Mouse (Mus musculus): ENCODE results near the gene 5730596B20Rik. TPM values are rescaled to one million over a fixed set of nuclear protein-coding genes. Genes with fewer than 3 reads are reported as not detected.

The 5730596B20Rik gene
- polyA plus RNA-seq, 1 experiment = 0.07 TPM

DNA sequence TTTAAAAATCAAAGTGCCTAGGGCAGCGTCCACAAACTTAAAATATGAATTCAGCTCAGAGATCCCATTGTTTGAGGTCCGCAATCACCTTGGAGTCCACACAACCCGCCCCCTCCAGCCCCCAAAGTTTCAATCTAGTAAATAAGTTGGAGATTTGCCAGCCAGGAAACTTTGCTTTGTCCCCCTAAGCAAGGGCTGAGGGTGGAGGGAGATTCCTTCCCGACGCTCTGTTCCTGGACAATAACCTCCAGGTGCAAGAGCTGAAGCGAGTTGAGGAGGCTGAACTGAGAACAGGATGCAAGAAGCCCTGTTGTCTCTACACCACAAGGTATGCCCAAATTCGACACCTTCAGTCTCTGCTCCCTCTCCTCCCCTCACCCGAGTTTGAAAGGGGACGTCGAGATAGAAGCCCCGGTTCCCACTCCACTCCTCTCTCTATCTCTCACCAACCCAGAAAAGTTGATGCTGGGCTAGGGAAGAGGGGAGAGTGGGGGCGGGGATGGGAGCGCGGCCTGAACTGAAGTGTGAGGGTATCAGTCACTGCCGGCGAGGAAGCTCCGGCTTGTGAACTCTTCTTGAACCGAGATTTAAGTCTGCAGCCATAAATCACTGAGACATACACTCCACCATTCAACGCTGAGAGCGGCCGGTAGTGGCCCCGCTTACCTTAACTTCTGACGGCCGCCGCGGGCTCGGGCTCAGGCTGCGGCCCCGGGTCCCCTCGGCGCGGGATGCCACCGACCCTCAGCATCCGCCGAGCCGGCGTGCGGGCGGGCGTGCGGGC is 2.1 kb upstream of the 5730596B20Rik start:
- H3ac ChIP-seq (ENCODE audit: control insufficient read depth, insufficient read length, low read depth) = no peak overlapping the region
- H3K4me3 ChIP-seq (ENCODE audit: insufficient read depth, poor library complexity, severe bottlenecking) = no peak overlapping the region
- no peaks in the 10 kb centered on the region for H3K36me3 ChIP-seq (ENCODE audit: control insufficient read depth, insufficient read depth)
- H3K79me2 ChIP-seq (ENCODE audit: control insufficient read depth, insufficient read depth) = no peaks in the 10 kb centered on the region
- TF ChIP-seq CTCF (IDR thresholded peaks at IDR 0.05; ENCODE audit: control insufficient read depth, insufficient read depth, insufficient read length) (no peak), MYOD1 (IDR thresholded peaks at IDR 0.05; ENCODE audit: control insufficient read depth, insufficient read length, low read depth) (no peak), MYOG (IDR thresholded peaks at IDR 0.05; ENCODE audit: control insufficient read depth, extremely low read depth, insufficient read length) (no peak), USF1 (IDR thresholded peaks at IDR 0.05; ENCODE audit: low read depth) (no peak), MAX (IDR thresholded peaks at IDR 0.05) (no peak), FOSL1 (IDR thresholded peaks at IDR 0.05; ENCODE audit: insufficient read depth, low read length, poor library complexity, severe bottlenecking) (no peak), CEBPB (IDR thresholded peaks at IDR 0.05; ENCODE audit: low read depth) (no peak)
- H3K79me3 ChIP-seq (ENCODE audit: low read depth) = no peaks in the 10 kb centered on the region
- H3K27me3 ChIP-seq (ENCODE audit: control insufficient read depth, insufficient read depth, insufficient read length) = no peaks in the 10 kb centered on the region

DNA sequence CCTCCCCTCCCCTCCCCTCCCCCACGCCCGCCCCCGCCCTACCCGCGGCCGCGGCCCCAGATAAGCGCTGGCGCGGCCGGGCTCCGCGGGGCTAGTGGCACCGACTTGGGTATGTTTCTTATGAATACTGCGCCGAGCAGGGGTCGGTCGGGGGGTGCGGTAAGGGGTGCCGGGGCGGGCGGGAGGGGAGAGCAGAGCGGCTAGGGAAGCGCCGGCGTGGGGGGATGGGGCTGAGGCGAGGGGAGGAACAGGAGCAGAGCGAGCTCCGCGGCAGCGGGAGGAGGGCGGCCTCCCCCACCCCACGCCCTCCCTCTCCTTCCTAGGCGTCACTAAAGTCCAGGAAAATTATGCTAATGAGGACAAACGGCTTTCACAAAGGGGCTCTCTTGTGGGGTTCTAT is 1.4 kb upstream of the 5730596B20Rik start:
- Histone ChIP-seq H3ac (ENCODE audit: control insufficient read depth, insufficient read length, low read depth) (no peak overlapping the region), H3K79me3 (ENCODE audit: low read depth) (no peaks in the 10 kb centered on the region), H3K79me2 (ENCODE audit: control insufficient read depth, insufficient read depth) (no peaks in the 10 kb centered on the region), H3K36me3 (ENCODE audit: control insufficient read depth, insufficient read depth) (no peaks in the 10 kb centered on the region), H3K27me3 (ENCODE audit: control insufficient read depth, insufficient read depth, insufficient read length) (no peaks in the 10 kb centered on the region), H3K4me3 (ENCODE audit: insufficient read depth, poor library complexity, severe bottlenecking) (no peak overlapping the region)
- no peak for TF ChIP-seq USF1 (IDR thresholded peaks at IDR 0.05; ENCODE audit: low read depth)
- TF ChIP-seq CTCF (IDR thresholded peaks at IDR 0.05; ENCODE audit: control insufficient read depth, insufficient read depth, insufficient read length) = no peak
- no peak for TF ChIP-seq MAX (IDR thresholded peaks at IDR 0.05)
- no peak for TF ChIP-seq MYOG (IDR thresholded peaks at IDR 0.05; ENCODE audit: control insufficient read depth, extremely low read depth, insufficient read length)
- no peak for TF ChIP-seq MYOD1 (IDR thresholded peaks at IDR 0.05; ENCODE audit: control insufficient read depth, insufficient read length, low read depth)
- no peak for TF ChIP-seq CEBPB (IDR thresholded peaks at IDR 0.05; ENCODE audit: low read depth)
- no peak for TF ChIP-seq FOSL1 (IDR thresholded peaks at IDR 0.05; ENCODE audit: insufficient read depth, low read length, poor library complexity, severe bottlenecking)

DNA sequence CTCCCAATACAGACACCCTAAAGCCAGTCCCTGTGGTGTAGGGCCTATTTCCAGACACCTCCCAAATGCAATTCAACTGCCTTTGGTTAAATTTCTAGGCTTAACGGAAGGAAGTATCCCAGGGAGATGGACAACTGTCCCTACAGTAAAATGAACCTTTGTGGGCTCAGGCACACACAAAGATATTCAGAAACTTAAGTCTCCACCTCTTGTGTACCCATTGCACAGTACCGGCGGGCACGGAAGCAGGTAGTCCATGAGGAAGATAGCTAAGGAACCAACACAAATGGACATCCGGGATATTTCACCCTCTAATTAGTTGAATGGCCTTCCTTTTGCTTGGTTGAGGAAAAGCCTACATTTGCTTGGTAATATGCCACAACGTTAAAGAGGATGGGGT is 907 bp upstream of the 5730596B20Rik start:
- Histone ChIP-seq H3K27me3 (ENCODE audit: control insufficient read depth, insufficient read depth, insufficient read length) (no peaks in the 10 kb centered on the region), H3K79me3 (ENCODE audit: low read depth) (no peaks in the 10 kb centered on the region), H3K36me3 (ENCODE audit: control insufficient read depth, insufficient read depth) (no peaks in the 10 kb centered on the region), H3ac (ENCODE audit: control insufficient read depth, insufficient read length, low read depth) (no peak overlapping the region), H3K4me3 (ENCODE audit: insufficient read depth, poor library complexity, severe bottlenecking) (no peak overlapping the region), H3K79me2 (ENCODE audit: control insufficient read depth, insufficient read depth) (no peaks in the 10 kb centered on the region)
- TF ChIP-seq MYOD1 (IDR thresholded peaks at IDR 0.05; ENCODE audit: control insufficient read depth, insufficient read length, low read depth) (no peak), CTCF (IDR thresholded peaks at IDR 0.05; ENCODE audit: control insufficient read depth, insufficient read depth, insufficient read length) (no peak), CEBPB (IDR thresholded peaks at IDR 0.05; ENCODE audit: low read depth) (no peak), MYOG (IDR thresholded peaks at IDR 0.05; ENCODE audit: control insufficient read depth, extremely low read depth, insufficient read length) (no peak)

DNA sequence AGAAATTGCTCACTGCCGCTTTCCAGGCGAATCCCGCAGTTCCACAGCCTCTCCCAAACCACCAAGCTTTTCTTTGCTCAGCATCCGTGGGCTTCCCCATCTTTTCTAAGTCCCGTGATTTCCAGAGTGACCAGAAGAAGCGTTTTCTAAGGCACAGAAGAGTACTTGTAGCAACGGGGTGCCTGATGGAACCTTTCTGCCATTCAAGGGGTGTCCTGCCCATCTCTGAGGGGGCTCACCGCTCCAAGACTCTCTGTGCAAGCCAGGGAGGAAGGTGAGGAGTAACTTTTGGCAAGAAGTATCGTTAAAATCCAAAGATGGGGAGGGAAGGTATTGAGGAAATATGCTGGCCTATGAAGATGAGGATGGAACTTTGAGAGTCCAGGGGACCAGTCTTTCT is 508 bp downstream of the 5730596B20Rik start:
- Histone ChIP-seq H3K79me2 (ENCODE audit: control insufficient read depth, insufficient read depth) (no peaks in the 10 kb centered on the region), H3K4me3 (ENCODE audit: insufficient read depth, poor library complexity, severe bottlenecking) (no peak overlapping the region), H3K36me3 (ENCODE audit: control insufficient read depth, insufficient read depth) (no peaks in the 10 kb centered on the region), H3ac (ENCODE audit: control insufficient read depth, insufficient read length, low read depth) (no peak overlapping the region), H3K79me3 (ENCODE audit: low read depth) (no peaks in the 10 kb centered on the region), H3K27me3 (ENCODE audit: control insufficient read depth, insufficient read depth, insufficient read length) (no peaks in the 10 kb centered on the region)
- TF ChIP-seq FOSL1 (IDR thresholded peaks at IDR 0.05; ENCODE audit: insufficient read depth, low read length, poor library complexity, severe bottlenecking) (no peak), USF1 (IDR thresholded peaks at IDR 0.05; ENCODE audit: low read depth) (no peak), CEBPB (IDR thresholded peaks at IDR 0.05; ENCODE audit: low read depth) (no peak), MAX (IDR thresholded peaks at IDR 0.05) (no peak), CTCF (IDR thresholded peaks at IDR 0.05; ENCODE audit: control insufficient read depth, insufficient read depth, insufficient read length) (no peak), MYOD1 (IDR thresholded peaks at IDR 0.05; ENCODE audit: control insufficient read depth, insufficient read length, low read depth) (no peak), MYOG (IDR thresholded peaks at IDR 0.05; ENCODE audit: control insufficient read depth, extremely low read depth, insufficient read length) (no peak)

DNA sequence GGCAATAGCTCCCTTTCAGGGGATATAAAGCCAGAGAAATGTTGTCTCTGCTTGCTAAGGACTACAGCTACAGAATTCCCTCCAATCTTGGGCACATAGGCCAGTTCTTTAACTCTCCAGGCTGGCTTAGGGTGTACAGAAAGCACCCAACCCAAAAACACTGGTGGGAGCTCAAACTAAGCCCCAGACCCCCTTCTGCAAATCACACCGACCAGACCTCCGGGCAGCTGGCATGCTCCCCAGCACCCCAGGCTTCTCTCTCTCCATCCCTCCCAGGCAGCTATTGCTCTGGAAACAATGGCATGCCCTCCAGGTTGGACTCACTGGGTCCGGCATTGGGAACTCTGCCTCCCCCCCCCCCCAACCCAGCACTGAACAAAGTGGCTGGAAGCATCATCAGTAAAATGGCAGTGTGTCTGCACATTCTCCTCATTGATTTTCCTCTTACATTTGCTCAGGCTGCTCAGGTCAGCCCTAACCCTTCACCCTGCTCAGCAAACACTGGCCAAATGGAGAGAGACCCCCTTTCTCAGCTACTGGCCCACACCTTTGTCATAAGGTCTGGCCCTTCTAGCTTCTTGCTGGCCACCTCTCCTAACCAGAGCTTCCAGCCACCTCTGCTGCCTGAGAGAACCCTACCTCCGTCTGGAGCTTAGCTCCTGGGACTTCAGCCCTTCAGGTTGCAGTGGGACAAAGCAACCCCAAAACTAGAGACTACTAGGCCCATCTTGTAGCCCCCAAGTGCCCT is 1.8 kb downstream of the 5730596B20Rik start:
- no peaks in the 10 kb centered on the region for H3K27me3 ChIP-seq (ENCODE audit: control insufficient read depth, insufficient read depth, insufficient read length)
- H3K36me3 ChIP-seq (ENCODE audit: control insufficient read depth, insufficient read depth) = no peaks in the 10 kb centered on the region
- TF ChIP-seq USF1 (IDR thresholded peaks at IDR 0.05; ENCODE audit: low read depth) (no peak), MAX (IDR thresholded peaks at IDR 0.05) (no peak), CTCF (IDR thresholded peaks at IDR 0.05; ENCODE audit: control insufficient read depth, insufficient read depth, insufficient read length) (no peak), MYOD1 (IDR thresholded peaks at IDR 0.05; ENCODE audit: control insufficient read depth, insufficient read length, low read depth) (no peak), FOSL1 (IDR thresholded peaks at IDR 0.05; ENCODE audit: insufficient read depth, low read length, poor library complexity, severe bottlenecking) (no peak), MYOG (IDR thresholded peaks at IDR 0.05; ENCODE audit: control insufficient read depth, extremely low read depth, insufficient read length) (no peak), CEBPB (IDR thresholded peaks at IDR 0.05; ENCODE audit: low read depth) (no peak)
- no peak overlapping the region for H3ac ChIP-seq (ENCODE audit: control insufficient read depth, insufficient read length, low read depth)
- no peak overlapping the region for H3K4me3 ChIP-seq (ENCODE audit: insufficient read depth, poor library complexity, severe bottlenecking)
- no peaks in the 10 kb centered on the region for H3K79me2 ChIP-seq (ENCODE audit: control insufficient read depth, insufficient read depth)
- no peaks in the 10 kb centered on the region for H3K79me3 ChIP-seq (ENCODE audit: low read depth)
